Mouse (Mus musculus): ENCODE measurements around the gene Akap14.

- no peak for TF ChIP-seq FLI1 (IDR thresholded peaks at IDR 0.05; ENCODE audit: low read length)
- TF ChIP-seq GATA1 (IDR thresholded peaks at IDR 0.05; ENCODE audit: borderline replicate concordance, low read length) = no peak
Measured at GRCm38 (mm10) chrX:37163115-37163514, 5.5 kb downstream of the Akap14 start.
